Mouse (Mus musculus): ENCODE measurements around the gene Sgta. TPM values are rescaled to one million over a fixed set of nuclear protein-coding genes. Genes with fewer than 3 reads are reported as not detected.
"Not testable (repeated sequence)": the region's sequence is repeated elsewhere in the genome, so short reads cannot be mapped to it uniquely, and the experiment has no call there.

Gene Sgta
- total RNA-seq (2021) = 10 to 100 TPM; 86.7 to 93.2 TPM

GRCm38 (mm10) chr10:81059603-81060543 is at the start of gene Sgta:
TSS of gene Sgta (minus strand) at chr10:81060181.
- intact Hi-C loops (cut with DNase I) = no loop called here
- peak; percentile 99 for DNase-seq (ENCODE audit: low spot score)

- intact Hi-C loops (cut with DNase I) = loop anchor here (2.0 kb wide), 1 partner anchor 23 kb away; no protein-coding TSS in a partner anchor
- peak; percentile 72 for DNase-seq (ENCODE audit: low spot score)
Measured at GRCm38 (mm10) chr10:81106113-81106721, 46.2 kb upstream of the Sgta start.

- intact Hi-C loops (cut with DNase I) = loop anchor here (2.0 kb wide), 2 partner anchors 23 to 29 kb away; partner anchors contain the start of gene Zbtb7a
- peak; percentile 96 for DNase-seq (ENCODE audit: low spot score)
Measured at GRCm38 (mm10) chr10:81105565-81106112, 45.7 kb upstream of the Sgta start, which contains the start of gene Map2k2. TSS of gene Map2k2 (plus strand) at chr10:81105915.

- intact Hi-C loops (cut with DNase I) = no loop called here
- no peak for DNase-seq (ENCODE audit: low spot score)
Measured at GRCm38 (mm10) chr10:81094931-81095678, 35.1 kb upstream of the Sgta start.

DNA sequence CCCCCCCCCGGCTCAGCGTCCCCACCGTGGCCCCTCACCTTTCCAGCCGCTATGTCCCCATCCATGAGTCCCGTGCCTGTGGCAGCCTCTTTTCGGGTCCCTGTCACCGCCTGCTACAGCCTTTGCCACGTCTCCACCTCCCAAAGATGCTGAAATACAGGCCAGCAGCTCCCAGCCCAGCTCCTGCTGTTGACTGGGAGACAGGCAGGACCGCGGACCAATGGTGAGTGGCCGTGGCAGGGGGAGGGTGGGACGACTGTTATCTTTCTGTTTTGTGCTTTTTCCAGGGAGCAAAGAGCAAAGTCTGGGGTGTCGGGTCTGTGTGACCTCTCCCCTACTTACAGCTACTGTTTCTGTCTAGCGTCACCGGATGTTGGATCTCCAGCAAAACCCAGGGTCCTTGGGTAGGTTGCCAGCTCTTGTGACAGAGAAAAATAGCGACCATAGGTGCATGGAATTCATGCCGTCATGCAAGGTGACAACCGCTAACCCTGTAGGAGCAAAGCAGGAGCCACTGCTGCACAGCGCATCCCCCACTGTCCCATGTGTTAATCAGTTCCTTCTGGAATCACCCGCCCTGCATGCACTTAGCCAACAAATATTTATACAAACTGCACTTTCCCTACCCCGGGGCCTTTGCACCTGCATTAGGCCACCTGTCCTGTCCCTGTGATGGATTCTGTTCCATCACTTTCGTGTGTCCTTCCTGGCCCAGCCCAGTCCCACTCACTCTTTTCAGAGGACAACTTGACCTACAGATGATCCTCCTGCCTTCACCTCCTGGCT is 32.7 kb upstream of the Sgta start:
- intact Hi-C loops (cut with DNase I) = no loop called here

DNA sequence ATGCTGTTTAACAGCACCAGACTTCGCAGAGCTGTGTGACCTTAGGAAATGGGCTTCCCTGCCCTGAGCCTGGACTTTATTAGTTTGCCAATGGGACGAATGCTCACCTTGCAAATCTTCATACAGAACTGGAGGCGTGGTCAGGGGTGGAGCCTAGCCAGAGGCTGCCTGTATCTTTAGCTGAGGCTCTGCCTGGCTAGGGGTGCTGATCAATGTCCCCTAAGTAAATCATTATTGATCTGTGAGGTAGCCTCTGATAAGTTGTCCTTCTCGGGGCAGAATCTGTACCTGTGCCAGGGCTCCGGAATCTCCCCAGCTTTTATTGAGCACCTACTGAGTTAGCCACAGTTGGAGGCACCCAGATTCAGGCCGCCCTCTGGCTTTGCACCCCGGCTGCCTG is 30.6 kb upstream of the Sgta start:
- DNase-seq (ENCODE audit: low spot score) = no peak
- intact Hi-C loops (cut with DNase I) = no loop called here

More for the DNA sequence above, 32.7 kb upstream of the Sgta start:
- no peak for DNase-seq (ENCODE audit: low spot score)

DNA sequence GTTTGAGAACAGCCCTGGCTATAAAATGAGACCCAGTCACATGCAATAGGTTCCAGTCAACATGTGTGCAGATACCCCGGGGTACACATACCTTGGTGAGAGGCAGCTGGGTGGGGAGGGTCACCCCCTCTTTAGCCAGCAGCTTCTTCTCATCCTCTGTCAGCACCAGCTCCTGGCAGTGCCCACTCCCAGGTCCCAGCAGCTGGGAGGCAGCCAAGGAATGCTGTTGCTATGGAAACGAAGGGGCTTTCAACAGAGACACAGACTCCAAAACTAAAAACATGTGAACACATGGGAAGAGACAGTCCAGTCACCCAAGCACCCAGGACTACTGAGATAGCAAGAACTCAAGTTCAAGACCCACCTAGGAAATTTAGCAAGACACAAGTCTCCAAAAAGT is 29.2 kb upstream of the Sgta start:
- intact Hi-C loops (cut with DNase I) = loop anchor here (5.0 kb wide), 1 partner anchor 83 kb away; no protein-coding TSS in a partner anchor

DNA sequence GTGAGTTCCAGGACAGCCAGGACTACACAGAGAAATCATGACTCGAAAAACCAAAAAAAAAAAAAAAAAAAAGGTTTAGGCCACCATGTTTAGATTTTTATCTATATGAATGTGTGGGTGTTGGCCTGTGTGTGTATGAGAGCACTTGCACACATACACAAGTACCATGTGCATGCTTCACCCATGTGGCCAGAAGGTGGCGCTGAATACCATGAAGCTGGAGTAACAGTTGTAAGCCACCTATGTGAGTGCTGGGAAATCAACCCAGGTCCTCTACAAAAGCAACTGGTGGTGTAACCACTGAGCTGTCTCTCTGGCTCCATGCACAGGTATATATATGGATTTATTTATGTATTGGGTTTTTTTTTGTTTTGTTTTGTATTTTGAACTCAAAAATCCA is 27.0 kb upstream of the Sgta start:
- DNase-seq (ENCODE audit: low spot score) = no peak
- intact Hi-C loops (cut with DNase I) = loop anchor here (5.0 kb wide), 1 partner anchor 85 kb away; no protein-coding TSS in a partner anchor

More for the DNA sequence above, 29.2 kb upstream of the Sgta start:
- DNase-seq (ENCODE audit: low spot score) = no peak

DNA sequence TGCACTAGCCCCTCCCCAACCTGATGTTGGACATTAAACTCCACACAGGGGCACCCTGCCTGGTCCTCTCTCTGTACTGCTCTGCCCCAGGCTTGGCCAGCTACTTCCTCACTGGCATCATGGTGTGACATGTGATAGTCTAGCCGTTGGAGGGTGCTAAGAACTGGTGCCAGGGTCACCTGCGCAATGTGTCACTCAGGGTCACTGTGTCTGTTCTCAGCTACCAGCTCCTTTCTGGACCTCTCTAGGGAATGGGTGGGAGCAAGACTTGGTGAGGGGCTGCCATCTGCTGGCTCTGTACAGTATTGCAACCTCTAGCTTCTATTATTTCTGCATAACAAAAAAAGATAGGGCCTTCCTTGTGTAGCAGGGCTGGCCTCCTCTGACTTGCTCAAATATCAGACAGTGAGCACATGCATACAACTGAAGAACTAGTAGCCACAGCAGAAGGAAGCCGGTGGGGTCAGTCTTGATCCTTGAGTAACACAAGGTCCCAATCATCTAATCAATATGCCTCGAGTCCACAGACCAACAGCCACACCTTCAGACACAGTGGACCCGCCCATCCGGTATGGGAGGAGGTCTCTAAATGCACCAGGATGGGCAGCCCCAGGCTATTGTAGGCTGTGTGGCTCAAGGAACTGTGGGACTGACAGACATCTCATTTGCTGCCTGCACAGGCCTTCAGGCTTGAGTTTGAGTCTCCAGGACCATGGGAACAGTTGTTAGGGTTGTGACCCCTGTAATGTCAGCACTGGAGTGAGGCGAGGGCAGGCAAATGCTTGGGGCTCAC is 22.4 kb upstream of the Sgta start:
- intact Hi-C loops (cut with DNase I) = loop anchor here (1.0 kb wide), 2 partner anchors 65 to 83 kb away; no protein-coding TSS in a partner anchor
- DNase-seq (ENCODE audit: low spot score) = no peak

DNA sequence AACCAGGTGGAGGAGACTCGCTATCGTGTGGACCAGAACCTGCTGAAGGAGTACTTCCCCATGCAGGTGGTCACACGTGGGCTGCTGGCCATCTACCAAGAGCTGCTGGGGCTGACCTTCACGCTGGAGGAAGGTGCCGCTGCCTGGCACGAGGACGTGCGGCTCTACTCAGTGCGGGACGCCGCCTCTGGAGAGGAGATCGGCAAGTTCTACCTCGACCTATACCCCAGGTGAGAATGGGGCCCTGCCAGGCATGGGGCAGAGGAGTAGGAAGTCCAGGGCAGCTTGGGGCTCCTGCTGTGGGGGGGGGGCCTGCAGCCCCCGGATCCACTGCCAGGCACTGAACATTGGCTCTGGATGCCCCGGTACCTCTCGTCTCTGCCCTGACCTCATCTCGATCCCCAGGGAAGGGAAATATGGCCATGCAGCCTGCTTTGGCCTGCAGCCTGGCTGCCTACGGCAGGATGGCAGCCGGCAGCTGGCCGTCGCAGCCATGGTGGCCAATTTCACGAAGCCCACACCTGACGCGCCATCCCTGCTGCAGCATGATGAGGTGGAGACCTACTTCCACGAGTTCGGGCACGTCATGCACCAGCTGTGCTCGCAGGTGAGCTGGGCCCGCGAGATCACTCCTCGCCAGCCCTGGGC is 20.2 kb upstream of the Sgta start:
- DNase-seq (ENCODE audit: low spot score) = no peak
- intact Hi-C loops (cut with DNase I) = no loop called here

DNA sequence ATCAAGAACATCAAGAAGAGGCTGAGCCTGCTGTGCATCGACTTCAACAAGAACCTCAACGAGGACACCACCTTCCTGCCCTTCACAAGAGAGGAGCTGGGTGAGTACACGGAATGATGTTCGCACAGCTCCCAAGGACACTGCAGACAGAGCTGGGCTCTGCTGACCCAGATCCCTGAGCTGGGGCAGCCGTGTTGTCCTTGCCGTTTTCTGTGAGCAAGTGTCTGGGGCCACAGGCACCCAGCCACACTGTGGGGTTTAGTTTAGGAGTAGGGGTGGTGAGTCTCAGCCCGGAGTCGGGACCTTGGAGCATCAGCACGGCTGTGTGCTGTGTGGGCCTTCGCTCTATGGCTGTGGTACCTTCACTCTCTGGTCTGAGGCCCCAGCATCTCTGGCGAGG is 17.9 kb upstream of the Sgta start:
- intact Hi-C loops (cut with DNase I) = no loop called here
- DNase-seq (ENCODE audit: low spot score) = no peak

DNA sequence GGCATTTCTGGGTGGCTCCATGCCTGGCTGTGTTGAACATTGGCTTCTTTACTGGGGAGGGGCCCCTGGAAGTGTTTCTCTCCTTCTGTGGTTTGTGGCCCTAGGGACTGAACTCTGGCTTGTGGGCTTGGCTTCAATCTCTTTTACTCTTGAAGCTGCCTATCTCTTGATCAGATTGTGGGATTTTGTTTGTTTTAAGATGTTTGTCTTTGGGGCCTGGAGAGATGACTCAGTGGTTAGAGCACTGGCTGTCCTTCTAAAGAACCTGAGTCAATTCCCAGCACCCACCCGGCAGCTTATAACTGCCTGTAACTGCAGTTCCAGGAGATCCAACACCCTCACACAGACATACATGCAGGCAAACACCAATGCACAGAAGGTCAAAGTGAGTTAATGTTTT is 16.4 kb upstream of the Sgta start:
- no peak for DNase-seq (ENCODE audit: low spot score)
- intact Hi-C loops (cut with DNase I) = no loop called here

GRCm38 (mm10) chr10:81075734-81076133 is 15.8 kb upstream of the Sgta start:
- intact Hi-C loops (cut with DNase I) = no loop called here
- no peak for DNase-seq (ENCODE audit: low spot score)

- DNase-seq (ENCODE audit: low spot score) = no peak
- intact Hi-C loops (cut with DNase I) = no loop called here
Measured at GRCm38 (mm10) chr10:81073464-81073863, 13.5 kb upstream of the Sgta start.

DNA sequence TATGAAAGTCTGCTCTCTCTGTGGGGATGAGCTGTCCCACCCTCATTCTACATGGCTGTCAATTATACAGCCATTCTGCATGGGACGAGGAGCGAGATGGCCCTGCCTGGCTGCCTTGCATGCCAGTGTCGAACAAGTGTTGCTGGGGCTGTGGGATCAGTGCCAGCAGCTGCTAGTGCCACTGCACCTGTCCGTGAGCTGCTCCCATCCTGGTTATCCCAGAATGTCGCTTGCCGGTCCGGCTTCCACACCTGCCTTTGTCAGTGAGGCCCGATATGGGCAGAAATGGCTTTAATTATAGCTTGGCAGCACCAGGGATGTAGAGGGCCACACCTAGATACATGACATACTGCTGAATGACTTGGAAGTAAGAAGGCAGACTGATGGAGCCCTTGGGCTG is 12.3 kb upstream of the Sgta start:
- intact Hi-C loops (cut with DNase I) = no loop called here
- DNase-seq (ENCODE audit: low spot score) = no peak

- peak; percentile 96 for DNase-seq (ENCODE audit: low spot score)
- intact Hi-C loops (cut with DNase I) = no loop called here
Measured at GRCm38 (mm10) chr10:81069836-81070235, 9.9 kb upstream of the Sgta start, which contains the start of gene Thop1. TSS of gene Thop1 (plus strand) at chr10:81070035.

DNA sequence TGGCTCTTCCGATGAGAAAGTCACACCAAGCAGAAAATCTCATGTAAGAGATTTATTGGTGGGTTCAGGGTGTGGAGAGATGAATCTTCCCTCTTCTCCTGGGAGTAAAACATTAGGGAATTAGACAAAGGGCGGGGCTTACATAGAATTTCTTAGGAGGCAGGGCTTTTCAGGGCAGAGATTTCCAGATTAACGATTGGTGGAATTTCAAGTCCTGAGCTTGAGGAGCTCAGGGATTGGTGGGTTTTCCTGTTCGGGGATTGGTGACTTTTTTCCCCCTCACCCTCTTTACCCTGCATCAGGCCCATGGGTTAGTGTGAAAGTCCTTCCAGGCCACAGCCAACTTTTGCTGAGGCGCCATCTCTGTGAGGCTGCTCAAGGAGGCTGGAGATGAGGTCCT is 8.7 kb upstream of the Sgta start:
- no peak for DNase-seq (ENCODE audit: low spot score)
- intact Hi-C loops (cut with DNase I) = no loop called here

DNA sequence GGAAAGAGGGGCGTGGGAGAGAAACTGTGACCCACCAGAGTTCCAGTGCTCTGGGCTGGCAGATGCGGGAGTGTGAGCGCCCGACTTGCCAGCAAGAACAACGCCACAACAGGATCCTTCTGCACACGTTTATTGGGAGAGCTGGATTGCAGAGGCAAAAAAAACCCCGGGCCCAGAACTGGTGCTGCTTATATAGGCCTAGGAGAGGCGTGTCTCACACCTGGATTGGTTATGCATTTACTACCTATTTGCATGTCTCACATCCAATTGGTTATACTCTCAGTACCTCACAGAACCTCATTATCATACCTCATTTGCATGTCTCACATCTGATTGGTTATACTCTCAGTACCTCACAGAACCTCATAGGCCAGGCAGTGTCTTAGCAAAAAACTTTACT is 4.5 kb upstream of the Sgta start:
- DNase-seq (ENCODE audit: low spot score); intact Hi-C loops (cut with DNase I): not testable (repeated sequence)

All from heart, postnatal 25 days (tissue).